Mouse (Mus musculus): Measurements from ENCODE around the gene 1700029J07Rik. TPM values are rescaled to one million over a fixed set of nuclear protein-coding genes. Genes with fewer than 3 reads are reported as not detected.
A peak's percentile ranks its signal among the peaks of the same experiment; 100 is the strongest.

1700029J07Rik gene
- total RNA-seq, 2 experiments from 2014 or later = 2.6 to 3.8 TPM

DNA sequence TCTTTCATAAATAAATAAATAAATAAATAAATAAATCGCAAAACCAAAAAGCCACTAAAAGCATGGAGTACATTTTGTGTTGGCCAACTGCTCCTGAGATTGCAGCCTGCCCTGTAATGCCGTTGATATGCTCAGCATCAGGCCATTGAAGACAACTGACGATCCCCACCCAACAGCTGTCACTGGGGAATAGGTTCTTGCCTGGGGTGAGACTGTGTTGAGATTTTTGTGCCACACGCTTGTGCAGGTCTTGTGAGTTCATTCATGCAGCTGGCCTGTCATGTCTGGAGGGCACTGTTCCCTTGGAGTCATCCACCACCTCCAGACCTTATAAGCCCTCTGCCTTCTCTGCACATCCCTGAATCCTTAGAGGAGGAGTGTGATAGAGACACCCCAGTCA is 28.8 kb downstream of the 1700029J07Rik start:
- DNase-seq = no peak

DNA sequence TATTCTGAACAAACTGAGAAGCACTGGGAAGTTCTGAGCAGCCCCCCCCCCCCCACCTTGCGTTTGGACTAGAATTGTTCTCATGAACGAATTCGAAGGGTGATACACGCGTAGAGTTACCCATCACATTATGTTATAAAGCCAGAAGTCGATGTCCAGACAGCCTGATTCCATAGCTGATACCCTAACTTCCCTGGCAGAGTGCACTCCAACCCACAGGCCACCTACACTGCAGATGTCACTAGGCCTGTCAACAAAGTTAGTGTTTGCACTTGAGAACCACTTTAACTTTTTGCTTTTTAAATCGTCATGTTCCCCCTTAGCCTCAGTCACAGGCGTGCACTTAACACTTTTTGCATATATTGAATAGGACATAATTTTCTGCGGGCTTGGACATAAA is 38.1 kb downstream of the 1700029J07Rik start:
- no peak for DNase-seq

DNA sequence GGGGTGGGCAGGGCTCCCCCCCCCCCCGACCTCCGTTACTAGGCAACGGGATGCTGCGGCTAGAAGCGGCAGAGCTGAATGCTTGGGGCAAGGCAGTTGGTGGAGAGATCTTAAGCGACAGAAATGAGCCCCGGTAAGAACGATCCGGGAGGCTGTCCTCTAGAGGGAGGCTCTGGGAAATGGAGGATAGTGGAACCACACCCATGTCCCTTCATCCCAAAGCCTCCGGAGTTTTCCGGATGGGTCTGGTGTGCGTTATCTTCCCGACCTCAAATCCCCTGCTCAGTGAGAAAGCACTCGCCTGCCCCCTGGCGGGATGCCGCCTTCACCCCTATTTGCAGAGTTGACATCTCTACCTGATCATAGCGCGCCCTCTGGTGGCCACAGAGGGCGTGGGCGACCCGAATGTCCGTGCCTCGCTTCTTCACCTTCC is 40.5 kb downstream of the 1700029J07Rik start, which contains the start of gene Ccdc110:
Ccdc110 (plus strand) TSS at position 38 of the 433 bp plus-strand sequence.
- DNase-seq = peak; percentile 95 to 97

- no peak for DNase-seq
Measured at GRCm38 (mm10) chr8:45922116-45922515, 52.9 kb downstream of the 1700029J07Rik start.

DNA sequence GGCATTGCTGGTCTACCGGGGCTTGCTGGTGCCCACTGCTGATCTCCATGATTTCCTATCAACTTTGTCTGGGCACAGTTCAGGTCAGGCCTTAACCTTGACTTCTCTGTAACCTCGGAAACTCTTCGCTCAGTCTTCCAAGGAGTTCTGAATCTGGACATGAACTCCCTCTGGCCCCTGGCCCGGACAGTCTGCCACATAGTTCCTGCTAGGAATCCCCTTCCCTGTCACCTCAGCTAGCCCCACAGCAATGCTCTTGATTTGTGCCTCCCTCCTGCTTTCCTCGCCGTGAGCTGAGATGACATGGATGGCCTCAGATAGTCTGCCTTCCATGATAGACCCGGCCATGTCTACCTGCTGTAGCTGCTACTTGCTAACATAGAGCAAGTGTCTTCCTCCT is 54.7 kb downstream of the 1700029J07Rik start:
- DNase-seq = no peak

DNA sequence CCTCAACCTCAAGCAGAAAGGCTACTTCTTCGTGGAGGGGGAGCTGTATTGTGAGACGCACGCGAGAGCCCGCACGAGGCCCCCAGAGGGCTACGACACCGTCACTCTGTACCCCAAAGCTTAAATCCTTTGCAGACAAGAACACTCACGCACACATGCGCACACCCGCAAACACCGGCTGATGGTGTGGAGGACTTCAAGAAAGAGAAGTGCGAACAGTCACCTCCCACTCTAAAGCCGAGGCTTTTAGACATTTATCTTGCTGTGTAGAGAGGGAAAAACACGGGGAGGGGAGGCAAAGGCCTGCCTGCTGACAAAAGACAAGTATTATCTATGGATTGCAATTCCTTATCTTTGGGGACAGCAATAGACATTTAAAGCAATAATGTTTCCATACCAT is 56.2 kb downstream of the 1700029J07Rik start:
- no peak for DNase-seq

- no peak for DNase-seq
Measured at GRCm38 (mm10) chr8:45917040-45917679, 57.9 kb downstream of the 1700029J07Rik start.

- DNase-seq = no peak
Measured at GRCm38 (mm10) chr8:45916496-45916895, 58.6 kb downstream of the 1700029J07Rik start.

DNA sequence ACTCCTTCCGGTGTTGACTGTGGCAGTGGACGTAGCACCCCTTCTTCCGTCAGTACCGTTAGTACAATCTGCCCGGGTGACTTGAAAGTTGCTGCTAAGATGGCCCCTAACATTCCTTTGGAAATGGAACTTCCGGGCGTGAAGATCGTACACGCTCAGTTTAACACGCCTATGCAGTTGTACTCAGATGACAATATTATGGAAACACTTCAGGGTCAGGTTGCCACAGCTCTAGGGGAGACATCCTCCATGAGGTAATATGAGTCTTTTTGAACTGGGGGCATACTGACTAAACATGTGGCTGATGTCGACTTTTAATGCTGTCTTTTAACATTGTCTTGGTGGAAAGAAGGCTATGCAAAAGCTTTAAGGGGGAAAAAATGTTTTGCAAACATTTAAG is 61.3 kb downstream of the 1700029J07Rik start:
- DNase-seq = no peak

GRCm38 (mm10) chr8:45906251-45906619 is 68.8 kb downstream of the 1700029J07Rik start:
- no peak for DNase-seq

DNA sequence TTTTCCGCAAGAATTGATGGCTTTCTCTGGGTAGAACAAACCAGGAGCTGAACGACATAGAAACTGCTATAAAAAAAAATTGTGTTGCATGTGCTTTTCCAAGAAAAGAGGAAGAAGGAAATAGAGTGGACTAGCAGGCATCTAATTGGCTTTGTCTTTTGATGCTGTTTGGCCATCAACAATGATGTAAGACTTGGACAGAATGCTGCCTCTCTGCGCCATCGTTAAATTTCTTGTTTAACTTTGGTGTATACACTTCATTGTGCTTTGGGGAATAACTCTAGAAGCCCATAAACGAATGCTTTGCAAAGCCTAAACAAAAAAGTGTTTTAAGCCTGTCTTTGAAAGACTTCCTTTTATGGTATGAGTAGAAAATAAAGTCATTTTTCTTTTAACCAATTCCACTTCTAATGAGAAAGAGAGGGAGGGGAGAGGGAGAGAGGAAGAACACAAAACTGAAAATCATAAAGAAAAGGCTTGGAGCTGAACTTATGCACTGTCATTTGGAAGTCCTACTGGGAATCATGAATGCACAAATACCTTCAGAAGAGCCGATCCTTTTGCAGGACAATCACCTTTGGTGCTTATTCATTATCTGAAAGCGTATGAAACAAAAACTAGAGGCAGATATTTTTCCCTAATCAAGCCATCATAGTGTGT is 69.3 kb downstream of the 1700029J07Rik start:
- DNase-seq = no peak

- DNase-seq = no peak
Measured at GRCm38 (mm10) chr8:45903659-45904058, 71.4 kb downstream of the 1700029J07Rik start.

Other genes with a start within 250 kb of the 1700029J07Rik start
- 1 to 10 TPM; 1.1 to 1.4 TPM for gene Pdlim3, start 89.8 kb downstream of the 1700029J07Rik start, total RNA-seq (2021)
- under 1 TPM; 0.56 to 0.92 TPM for gene Ccdc110, start 40.6 kb downstream of the 1700029J07Rik start, total RNA-seq (2021)
- 10 to 100 TPM; 48.8 to 49.1 TPM for gene Ufsp2, start 276 bp upstream of the 1700029J07Rik start, total RNA-seq (2021)
- under 1 TPM; 0.42 to 0.53 TPM for gene Lrp2bp, start 24.1 kb upstream of the 1700029J07Rik start, total RNA-seq (2021)
- 1 to 10 TPM; 6.6 to 7.2 TPM for gene Ankrd37, start 30.5 kb upstream of the 1700029J07Rik start, total RNA-seq (2021)
- 10 to 100 TPM; 23.8 to 24.6 TPM for gene Cfap97, start 176.5 kb upstream of the 1700029J07Rik start, total RNA-seq (2021)
- gene Snx25, start 176.9 kb upstream of the 1700029J07Rik start, total RNA-seq (2021) = 10 to 100 TPM; 44.4 to 45.6 TPM
- gene Slc25a4, start 236.0 kb upstream of the 1700029J07Rik start, total RNA-seq (2021) = 100 to 1,000 TPM; 537 to 580 TPM